10 mouse cellular contexts compared by ENCODE assay signal in genomic region chr19:46621236-46622183, GRCm38 (mm10). TPM values are rescaled to one million over a fixed set of nuclear protein-coding genes. Genes with fewer than 3 reads are reported as not detected.
DNase-seq lines count a peak whose midpoint lies in the region; ATAC-seq and TF ChIP-seq lines count a peak whose summit lies in the region.
"Had no signal": no experiment of that assay in that cellular context is flagged by ENCODE, and none has a peak within 500 bp of the region (broad histone marks: within the 10 kb centered on the region; RNA-seq: fewer than 3 reads in every experiment).

No protein-coding gene starts in this region.

- H3K4me2 ChIP-seq in forebrain, embryonic 12.5 days: no peak overlapping the region
- no peak overlapping the region for H3K4me2 ChIP-seq in forebrain, embryonic 14.5 days (ENCODE audit: low read length)
- 0 out of 2 replicates have a peak overlapping the region, but pooled peaks have one; percentile 4 for H3K4me2 ChIP-seq in heart, postnatal 0 days (ENCODE audit: low read depth, low read length)
- H3K4me2 ChIP-seq in midbrain, embryonic 13.5 days (replicated peaks): no peak overlapping the region

- no peak for TF ChIP-seq EP300 in heart, postnatal 0 days (IDR thresholded peaks at IDR 0.05; ENCODE audit: low read depth)

- H3K4me1 ChIP-seq in forebrain, embryonic 12.5 days: peaks cover 58% of the 10 kb centered on the region
- H3K4me1 ChIP-seq in forebrain, embryonic 14.5 days (ENCODE audit: control insufficient read depth, insufficient read depth, low read length): peaks cover 13% of the 10 kb centered on the region
- H3K4me1 ChIP-seq in heart, postnatal 0 days (ENCODE audit: control insufficient read depth, insufficient read depth): peaks cover 83% of the 10 kb centered on the region
- H3K4me1 ChIP-seq in midbrain, embryonic 13.5 days (replicated peaks): peaks cover 72% of the 10 kb centered on the region

- 0 out of 2 replicates have a peak overlapping the region, but pooled peaks have one; percentile 19 for H3K27ac ChIP-seq in forebrain, embryonic 12.5 days
- no peak overlapping the region for H3K27ac ChIP-seq in forebrain, embryonic 14.5 days (ENCODE audit: low read depth, low read length)
- peak overlapping the region; percentile 96 for H3K27ac ChIP-seq in heart, postnatal 0 days (ENCODE audit: low read depth)
- H3K27ac ChIP-seq in midbrain, embryonic 13.5 days: peak overlapping the region; percentile 27

- H3K27me3 ChIP-seq in forebrain, embryonic 12.5 days: no peaks in the 10 kb centered on the region
- H3K27me3 ChIP-seq in forebrain, embryonic 14.5 days (replicated peaks; ENCODE audit: control insufficient read depth, insufficient read depth, low read length): no peaks in the 10 kb centered on the region
- H3K27me3 ChIP-seq in heart, postnatal 0 days (ENCODE audit: control insufficient read depth, insufficient read depth, low read length): no peaks in the 10 kb centered on the region
- no peaks in the 10 kb centered on the region for H3K27me3 ChIP-seq in midbrain, embryonic 13.5 days

- ATAC-seq in forebrain, embryonic 12.5 days (ENCODE audit: low FRiP score): 0 out of 2 replicates have a peak, but pooled peaks have one; percentile 45
- ATAC-seq in forebrain, embryonic 14.5 days: no peak
- ATAC-seq in heart, postnatal 0 days (ENCODE audit: insufficient read depth, low read depth): no peak
- ATAC-seq in midbrain, embryonic 13.5 days: no peak

- no peak for DNase-seq in forebrain, embryonic 14.5 days (ENCODE audit: low spot score)
- peak; percentile 61 for DNase-seq in layer of hippocampus, adult 9-11 months
- DNase-seq in layer of hippocampus, adult 9-10 months (ENCODE audit: low spot score): no peak
- DNase-seq in heart, postnatal 0 days (ENCODE audit: low spot score): no peak
- DNase-seq in spleen, postnatal 4 days (ENCODE audit: low spot score in 2 of 2): no peak
- no peak for DNase-seq in B cell, adult 2 months
- DNase-seq: cerebellum, postnatal 25 days; gastrocnemius, postnatal 14 days had no signal

- 73% methylated on average over 19 of the region's 19 CpGs for WGBS in forebrain, embryonic 12.5 days
- WGBS in forebrain, embryonic 14.5 days: 69% methylated on average over 19 of the region's 19 CpGs
- 65% methylated on average over 19 of the region's 19 CpGs for WGBS in heart, postnatal 0 days
- 54% methylated on average over 19 of the region's 19 CpGs for WGBS in midbrain, embryonic 13.5 days

- H3K36me3 ChIP-seq in forebrain, embryonic 12.5 days (replicated peaks): peaks cover 10% of the 10 kb centered on the region
- peaks cover 7% of the 10 kb centered on the region; the same call in 1 of the 2 replicates for H3K36me3 ChIP-seq in forebrain, embryonic 14.5 days (ENCODE audit: control insufficient read depth, insufficient read depth, low read length)
- H3K36me3 ChIP-seq in heart, postnatal 0 days (replicated peaks; ENCODE audit: control insufficient read depth, insufficient read depth, low read length): no peaks in the 10 kb centered on the region
- peaks cover 16% of the 10 kb centered on the region for H3K36me3 ChIP-seq in midbrain, embryonic 13.5 days

- 0 out of 2 replicates have a peak, but pooled peaks cover 2% of the 10 kb centered on the region for H3K9me3 ChIP-seq in forebrain, embryonic 12.5 days
- H3K9me3 ChIP-seq in forebrain, embryonic 14.5 days (replicated peaks; ENCODE audit: control insufficient read depth, low read length): no peaks in the 10 kb centered on the region
- H3K9me3 ChIP-seq in heart, postnatal 0 days (replicated peaks; ENCODE audit: control insufficient read depth, low read length): no peaks in the 10 kb centered on the region
- H3K9me3 ChIP-seq in midbrain, embryonic 13.5 days: no peaks in the 10 kb centered on the region

- H3K4me3 ChIP-seq in forebrain, embryonic 12.5 days (replicated peaks): no peak overlapping the region
- H3K4me3 ChIP-seq in forebrain, embryonic 14.5 days (ENCODE audit: low read depth, low read length): no peak overlapping the region
- H3K4me3 ChIP-seq in heart, postnatal 0 days (ENCODE audit: low read depth, low read length): no peak overlapping the region
- H3K4me3 ChIP-seq in midbrain, embryonic 13.5 days (replicated peaks): no peak overlapping the region

- H3K9ac ChIP-seq in forebrain, embryonic 12.5 days: no peak overlapping the region
- no peak overlapping the region for H3K9ac ChIP-seq in forebrain, embryonic 14.5 days (ENCODE audit: low read length)
- H3K9ac ChIP-seq in heart, postnatal 0 days (replicated peaks; ENCODE audit: low read depth, low read length): no peak overlapping the region; the same call in 1 of the 2 replicates
- no peak overlapping the region for H3K9ac ChIP-seq in midbrain, embryonic 13.5 days (replicated peaks)

- TF ChIP-seq CTCF in heart, postnatal 0 days (IDR thresholded peaks at IDR 0.05; ENCODE audit: low read depth): no peak

RNA-seq across cellular contexts. Expression of gene Wbp1l, which starts 22.6 kb away (rescaled TPM):
- polyA plus RNA-seq in forebrain, embryonic 12.5 days (2016; fragmentation: Nextera tagmentation; extraction: Ambion mirVana): 43.2 and 44.5 TPM in 2 replicates
- 23.6 and 25.5 TPM in 2 replicates for polyA plus RNA-seq in forebrain, embryonic 14.5 days (2014; fragmentation: Nextera tagmentation; extraction: Ambion mirVana)
- 72.8 and 89.7 TPM in 2 replicates for total RNA-seq in heart, postnatal 0 days (2014; rRNA removed; ENCODE audit: low replicate concordance)
- 34.4 and 36.4 TPM in 2 replicates for polyA plus RNA-seq in heart, postnatal 0 days (2015; fragmentation: Nextera tagmentation; extraction: Ambion mirVana)
- polyA plus RNA-seq in midbrain, embryonic 13.5 days (2015; fragmentation: Nextera tagmentation; extraction: Ambion mirVana): 38.9 and 41.9 TPM in 2 replicates

RNA-seq across cellular contexts. Expression of gene Sfxn2, which starts 48.3 kb away (rescaled TPM):
- 12.2 and 14.6 TPM in 2 replicates for polyA plus RNA-seq in forebrain, embryonic 12.5 days (2016; fragmentation: Nextera tagmentation; extraction: Ambion mirVana)
- 6.8 and 8.0 TPM in 2 replicates for polyA plus RNA-seq in forebrain, embryonic 14.5 days (2014; fragmentation: Nextera tagmentation; extraction: Ambion mirVana)
- total RNA-seq in heart, postnatal 0 days (2014; rRNA removed; ENCODE audit: low replicate concordance): 4.2 and 5.9 TPM in 2 replicates
- polyA plus RNA-seq in heart, postnatal 0 days (2015; fragmentation: Nextera tagmentation; extraction: Ambion mirVana): 4.6 and 5.1 TPM in 2 replicates
- 10.3 and 11.9 TPM in 2 replicates for polyA plus RNA-seq in midbrain, embryonic 13.5 days (2015; fragmentation: Nextera tagmentation; extraction: Ambion mirVana)

RNA-seq across cellular contexts. Expression of gene Arl3, which starts 48.5 kb away (rescaled TPM):
- polyA plus RNA-seq in forebrain, embryonic 12.5 days (2016; fragmentation: Nextera tagmentation; extraction: Ambion mirVana): 216 and 224 TPM in 2 replicates
- polyA plus RNA-seq in forebrain, embryonic 14.5 days (2014; fragmentation: Nextera tagmentation; extraction: Ambion mirVana): 159 and 164 TPM in 2 replicates
- 37.2 and 38.2 TPM in 2 replicates for total RNA-seq in heart, postnatal 0 days (2014; rRNA removed; ENCODE audit: low replicate concordance)
- 79.5 and 80.6 TPM in 2 replicates for polyA plus RNA-seq in heart, postnatal 0 days (2015; fragmentation: Nextera tagmentation; extraction: Ambion mirVana)
- polyA plus RNA-seq in midbrain, embryonic 13.5 days (2015; fragmentation: Nextera tagmentation; extraction: Ambion mirVana): 226 and 238 TPM in 2 replicates

RNA-seq across cellular contexts. Expression of gene Cyp17a1, which starts 51.5 kb away (rescaled TPM):
- polyA plus RNA-seq in forebrain, embryonic 12.5 days (2016; fragmentation: Nextera tagmentation; extraction: Ambion mirVana): not detected in 2 replicates
- polyA plus RNA-seq in forebrain, embryonic 14.5 days (2014; fragmentation: Nextera tagmentation; extraction: Ambion mirVana): not detected in 2 replicates
- 0.08 and 3.9 TPM in 2 replicates for total RNA-seq in heart, postnatal 0 days (2014; rRNA removed; ENCODE audit: low replicate concordance)
- 0.68 and 0.88 TPM in 2 replicates for polyA plus RNA-seq in heart, postnatal 0 days (2015; fragmentation: Nextera tagmentation; extraction: Ambion mirVana)
- not detected in 2 replicates for polyA plus RNA-seq in midbrain, embryonic 13.5 days (2015; fragmentation: Nextera tagmentation; extraction: Ambion mirVana)
- total RNA-seq: gastrocnemius, postnatal 14 days had no signal
